Mouse (Mus musculus): Measurements from ENCODE around the gene Ddx31. TPM values are rescaled to one million over a fixed set of nuclear protein-coding genes. Genes with fewer than 3 reads are reported as not detected.
A peak's percentile ranks its signal among the peaks of the same experiment; 100 is the strongest.

The Ddx31 gene
- polyA plus RNA-seq, 1 experiment from 2014 or later = 7.6 TPM

GRCm38 (mm10) chr2:28808841-28809240 lies 31.4 kb upstream of the Ddx31 start:
- no peak overlapping the region for H3K9ac ChIP-seq (ENCODE audit: low read length)
- no peaks in the 10 kb centered on the region for H3K27me3 ChIP-seq (ENCODE audit: control insufficient read depth, insufficient read depth, low read length)
- ATAC-seq (replicated peaks; ENCODE audit: extremely low read depth, insufficient read depth, low FRiP score) = no peak
- no peak overlapping the region for H3K27ac ChIP-seq (ENCODE audit: low read length)
- H3K36me3 ChIP-seq (ENCODE audit: control insufficient read depth, insufficient read depth) = no peaks in the 10 kb centered on the region
- H3K4me2 ChIP-seq (ENCODE audit: low read depth, low read length) = no peak overlapping the region
- no peaks in the 10 kb centered on the region for H3K4me1 ChIP-seq (ENCODE audit: control insufficient read depth, insufficient read depth, low read length)
- no peaks in the 10 kb centered on the region for H3K9me3 ChIP-seq (replicated peaks; ENCODE audit: control insufficient read depth, low read length)
- 65% methylated on average over 6 of the region's 6 CpGs for WGBS
- no peak overlapping the region for H3K4me3 ChIP-seq (ENCODE audit: low read length)

- H3K4me2 ChIP-seq (ENCODE audit: low read depth, low read length) = no peak overlapping the region
- ATAC-seq (replicated peaks; ENCODE audit: extremely low read depth, insufficient read depth, low FRiP score) = no peak
- no peaks in the 10 kb centered on the region for H3K9me3 ChIP-seq (replicated peaks; ENCODE audit: control insufficient read depth, low read length)
- H3K9ac ChIP-seq (ENCODE audit: low read length) = no peak overlapping the region
- H3K27ac ChIP-seq (ENCODE audit: low read length) = no peak overlapping the region
- 48% methylated on average over 5 of the region's 5 CpGs for WGBS
- no peaks in the 10 kb centered on the region for H3K27me3 ChIP-seq (ENCODE audit: control insufficient read depth, insufficient read depth, low read length)
- no peaks in the 10 kb centered on the region for H3K36me3 ChIP-seq (ENCODE audit: control insufficient read depth, insufficient read depth)
- no peaks in the 10 kb centered on the region for H3K4me1 ChIP-seq (ENCODE audit: control insufficient read depth, insufficient read depth, low read length)
- H3K4me3 ChIP-seq (ENCODE audit: low read length) = no peak overlapping the region
These were observed 29.8 kb upstream of the Ddx31 start for GRCm38 (mm10) chr2:28810260-28811013.

GRCm38 (mm10) chr2:28818866-28819265 lies 21.3 kb upstream of the Ddx31 start:
- Histone ChIP-seq H3K27ac (ENCODE audit: low read length) (no peak overlapping the region), H3K27me3 (ENCODE audit: control insufficient read depth, insufficient read depth, low read length) (no peaks in the 10 kb centered on the region), H3K4me3 (ENCODE audit: low read length) (no peak overlapping the region), H3K36me3 (ENCODE audit: control insufficient read depth, insufficient read depth) (peaks cover 2% of the 10 kb centered on the region), H3K9ac (ENCODE audit: low read length) (no peak overlapping the region), H3K4me1 (ENCODE audit: control insufficient read depth, insufficient read depth, low read length) (no peaks in the 10 kb centered on the region), H3K9me3 (replicated peaks; ENCODE audit: control insufficient read depth, low read length) (no peaks in the 10 kb centered on the region), H3K4me2 (ENCODE audit: low read depth, low read length) (no peak overlapping the region)
- no peak for ATAC-seq (replicated peaks; ENCODE audit: extremely low read depth, insufficient read depth, low FRiP score)
- WGBS = 38% methylated on average over 4 of the region's 4 CpGs

GRCm38 (mm10) chr2:28829265-28829664 lies 10.9 kb upstream of the Ddx31 start:
- no peaks in the 10 kb centered on the region for H3K27me3 ChIP-seq (ENCODE audit: control insufficient read depth, insufficient read depth, low read length)
- H3K9ac ChIP-seq (ENCODE audit: low read length) = no peak overlapping the region
- H3K4me3 ChIP-seq (ENCODE audit: low read length) = no peak overlapping the region
- ATAC-seq (replicated peaks; ENCODE audit: extremely low read depth, insufficient read depth, low FRiP score) = no peak
- H3K9me3 ChIP-seq (replicated peaks; ENCODE audit: control insufficient read depth, low read length) = no peaks in the 10 kb centered on the region
- H3K4me1 ChIP-seq (ENCODE audit: control insufficient read depth, insufficient read depth, low read length) = no peaks in the 10 kb centered on the region
- peaks cover 64% of the 10 kb centered on the region for H3K36me3 ChIP-seq (ENCODE audit: control insufficient read depth, insufficient read depth)
- H3K4me2 ChIP-seq (ENCODE audit: low read depth, low read length) = no peak overlapping the region
- 32% methylated on average over 4 of the region's 4 CpGs for WGBS
- H3K27ac ChIP-seq (ENCODE audit: low read length) = no peak overlapping the region

- H3K4me2 ChIP-seq (ENCODE audit: low read depth, low read length) = no peak overlapping the region; the same call in 1 of the 2 replicates
These were observed 3.8 kb upstream of the Ddx31 start for GRCm38 (mm10) chr2:28836181-28836940.

GRCm38 (mm10) chr2:28839501-28840221 lies 545 bp upstream of the Ddx31 start:
- H3K4me2 ChIP-seq (ENCODE audit: low read depth, low read length) = peak overlapping the region; percentile 83
- peak overlapping the region; percentile 93 for H3K9ac ChIP-seq (ENCODE audit: low read length)
- no peak; the same call in 1 of the 2 replicates for ATAC-seq (replicated peaks; ENCODE audit: extremely low read depth, insufficient read depth, low FRiP score)
- under 1% methylated on average over 53 of the region's 53 CpGs for WGBS
- H3K9me3 ChIP-seq (replicated peaks; ENCODE audit: control insufficient read depth, low read length) = no peaks in the 10 kb centered on the region
- H3K27ac ChIP-seq (ENCODE audit: low read length) = peak overlapping the region; percentile 90
- H3K4me3 ChIP-seq (ENCODE audit: low read length) = peak overlapping the region; percentile 84
- peaks cover 5% of the 10 kb centered on the region for H3K36me3 ChIP-seq (ENCODE audit: control insufficient read depth, insufficient read depth)
- H3K4me1 ChIP-seq (ENCODE audit: control insufficient read depth, insufficient read depth, low read length) = peaks cover 41% of the 10 kb centered on the region
- H3K27me3 ChIP-seq (ENCODE audit: control insufficient read depth, insufficient read depth, low read length) = no peaks in the 10 kb centered on the region

More at GRCm38 (mm10) chr2:28836181-28836940, 3.8 kb upstream of the Ddx31 start:
- WGBS = 36% methylated on average over 3 of the region's 3 CpGs
- Histone ChIP-seq H3K9ac (ENCODE audit: low read length) (0 out of 2 replicates have a peak overlapping the region, but pooled peaks have one; percentile 9), H3K9me3 (replicated peaks; ENCODE audit: control insufficient read depth, low read length) (no peaks in the 10 kb centered on the region), H3K27me3 (ENCODE audit: control insufficient read depth, insufficient read depth, low read length) (no peaks in the 10 kb centered on the region), H3K4me1 (ENCODE audit: control insufficient read depth, insufficient read depth, low read length) (peaks cover 35% of the 10 kb centered on the region), H3K4me3 (ENCODE audit: low read length) (no peak overlapping the region), H3K27ac (ENCODE audit: low read length) (peak overlapping the region; percentile 20), H3K36me3 (ENCODE audit: control insufficient read depth, insufficient read depth) (peaks cover 27% of the 10 kb centered on the region)
- no peak for ATAC-seq (replicated peaks; ENCODE audit: extremely low read depth, insufficient read depth, low FRiP score)

- Histone ChIP-seq H3K4me1 (ENCODE audit: control insufficient read depth, insufficient read depth, low read length) (peaks cover 29% of the 10 kb centered on the region), H3K9ac (ENCODE audit: low read length) (no peak overlapping the region), H3K27me3 (ENCODE audit: control insufficient read depth, insufficient read depth, low read length) (no peaks in the 10 kb centered on the region), H3K4me3 (ENCODE audit: low read length) (no peak overlapping the region), H3K27ac (ENCODE audit: low read length) (no peak overlapping the region), H3K9me3 (replicated peaks; ENCODE audit: control insufficient read depth, low read length) (no peaks in the 10 kb centered on the region), H3K36me3 (ENCODE audit: control insufficient read depth, insufficient read depth) (peaks cover 2% of the 10 kb centered on the region), H3K4me2 (ENCODE audit: low read depth, low read length) (peak overlapping the region; percentile 91)
- 66% methylated on average over 3 of the region's 3 CpGs for WGBS
- ATAC-seq (replicated peaks; ENCODE audit: extremely low read depth, insufficient read depth, low FRiP score) = no peak
These were observed 1.8 kb downstream of the Ddx31 start for GRCm38 (mm10) chr2:28842042-28842441.

- no peak overlapping the region for H3K9ac ChIP-seq (ENCODE audit: low read length)
- no peak for ATAC-seq (replicated peaks; ENCODE audit: extremely low read depth, insufficient read depth, low FRiP score)
- H3K4me1 ChIP-seq (ENCODE audit: control insufficient read depth, insufficient read depth, low read length) = no peaks in the 10 kb centered on the region
- H3K27me3 ChIP-seq (ENCODE audit: control insufficient read depth, insufficient read depth, low read length) = no peaks in the 10 kb centered on the region
- 86% methylated on average over 2 of the region's 2 CpGs for WGBS
- H3K36me3 ChIP-seq (ENCODE audit: control insufficient read depth, insufficient read depth) = peaks cover 21% of the 10 kb centered on the region
- no peak overlapping the region for H3K4me3 ChIP-seq (ENCODE audit: low read length)
- no peaks in the 10 kb centered on the region for H3K9me3 ChIP-seq (replicated peaks; ENCODE audit: control insufficient read depth, low read length)
- no peak overlapping the region for H3K27ac ChIP-seq (ENCODE audit: low read length)
- no peak overlapping the region for H3K4me2 ChIP-seq (ENCODE audit: low read depth, low read length)
These were observed 8.7 kb downstream of the Ddx31 start for GRCm38 (mm10) chr2:28848879-28849278.

Measured in heart, embryonic 16.5 days (tissue).